Mouse (Mus musculus) heart, embryonic 11.5 days (tissue): Measurements from ENCODE around the gene Gpsm3. TPM values are rescaled to one million over a fixed set of nuclear protein-coding genes. Genes with fewer than 3 reads are reported as not detected.

Experiments
- ATAC-seq: fragments of 200-750 bp; cut with Nextera tagmentation; replicated peaks from 2 replicates; pipeline ENCODE4 v1.8.0; 2017; ENCODE audit warnings: moderate library complexity; ENCODE audit not compliant: insufficient number of reproducible peaks, low FRiP score, low TSS enrichment
- H3K27ac ChIP-seq: fragments of 300-500 bp; sonication (generic); 2 replicates; pipeline ENCODE4 v1.5.1; 2014; ENCODE audit warnings: mild to moderate bottlenecking, low read depth, low read length
- H3K27me3 ChIP-seq: fragments of 300-500 bp; sonication (generic); 2 replicates; pipeline ENCODE4 v1.6.1; 2014; ENCODE audit warnings: mild to moderate bottlenecking, low read length, mixed read lengths; ENCODE audit not compliant: control insufficient read depth, insufficient read depth
- H3K36me3 ChIP-seq: fragments of 300-500 bp; sonication (generic); 2 replicates; pipeline ENCODE4 v1.6.1; 2014; ENCODE audit warnings: mild to moderate bottlenecking, low read length, moderate library complexity, mixed read lengths; ENCODE audit not compliant: control insufficient read depth, insufficient read depth
- H3K4me1 ChIP-seq: fragments of 300-500 bp; sonication (generic); 2 replicates; pipeline ENCODE4 v1.6.1; 2014; ENCODE audit warnings: low read length; ENCODE audit not compliant: control insufficient read depth, insufficient read depth
- H3K4me2 ChIP-seq: fragments of 300-500 bp; sonication (generic); 2 replicates; pipeline ENCODE4 v1.6.1; 2014; ENCODE audit warnings: mild to moderate bottlenecking, moderate library complexity
- H3K4me3 ChIP-seq: fragments of 300-500 bp; sonication (generic); 2 replicates; pipeline ENCODE4 v1.5.1; 2014; ENCODE audit warnings: low read depth, low read length
- H3K9ac ChIP-seq: fragments of 300-500 bp; sonication (generic); 2 replicates; pipeline ENCODE4 v1.6.1; 2014; ENCODE audit warnings: mild to moderate bottlenecking, low read depth, low read length, moderate library complexity
- H3K9me3 ChIP-seq: fragments of 300-500 bp; sonication (generic); replicated peaks from 2 replicates; pipeline ENCODE4 v1.6.1; 2016; ENCODE audit warnings: low read length; ENCODE audit not compliant: control insufficient read depth
- WGBS: fragments of 180-500 bp; shearing (Covaris S2); extraction: QIAGEN DNeasy Blood & Tissue Kit; methylation state at CpG from one replicate; pipeline ENCODE4 v1.1.7; 2014; ENCODE audit not compliant: insufficient replicate concordance; 5-methylcytosine and 5-hydroxymethylcytosine counted together
- polyA plus RNA-seq: library from polyadenylated mRNA; unstranded; fragments of >200 nt; fragmentation: Nextera tagmentation; extraction: Ambion mirVana; gene quantifications from 2 replicates; pipeline ENCODE4 v1.2.1, GENCODE M21; 2014

Gpsm3 gene
- polyA plus RNA-seq, 1 experiment from 2014 or later, result 10.3 TPM

DNA sequence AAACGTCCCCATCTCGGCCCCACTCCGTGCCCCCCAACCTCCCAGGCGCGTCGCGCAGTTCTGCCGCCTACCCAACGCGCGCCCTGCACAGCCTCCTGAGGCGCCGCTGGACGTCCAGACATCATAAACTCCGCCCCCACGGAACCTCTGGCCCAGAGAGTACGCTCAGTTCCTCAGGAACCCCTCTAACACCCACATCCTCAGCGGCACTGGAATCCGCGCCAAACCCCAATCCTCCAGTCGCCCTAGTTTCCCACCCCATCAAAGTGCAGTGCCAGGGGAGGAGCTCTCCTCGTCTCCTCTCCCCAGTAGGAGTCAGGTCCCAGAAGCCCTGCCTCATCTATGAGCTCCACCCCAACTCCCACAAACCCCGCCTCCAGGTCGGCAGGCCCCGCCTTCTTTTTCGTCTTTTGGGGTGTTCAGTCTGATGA, 42.7 kb downstream of the Gpsm3 start:
- WGBS, result under 1% methylated on average over 26 of the region's 26 CpGs
- Histone ChIP-seq H3K9me3 (no peaks in the 10 kb centered on the region), H3K4me3 (peak overlapping the region; percentile 30), H3K27me3 (peaks cover 51% of the 10 kb centered on the region), H3K36me3 (no peaks in the 10 kb centered on the region), H3K9ac (no peak overlapping the region), H3K4me2 (peak overlapping the region; percentile 60), H3K4me1 (peaks cover 24% of the 10 kb centered on the region), H3K27ac (no peak overlapping the region)
- ATAC-seq, result no peak

DNA sequence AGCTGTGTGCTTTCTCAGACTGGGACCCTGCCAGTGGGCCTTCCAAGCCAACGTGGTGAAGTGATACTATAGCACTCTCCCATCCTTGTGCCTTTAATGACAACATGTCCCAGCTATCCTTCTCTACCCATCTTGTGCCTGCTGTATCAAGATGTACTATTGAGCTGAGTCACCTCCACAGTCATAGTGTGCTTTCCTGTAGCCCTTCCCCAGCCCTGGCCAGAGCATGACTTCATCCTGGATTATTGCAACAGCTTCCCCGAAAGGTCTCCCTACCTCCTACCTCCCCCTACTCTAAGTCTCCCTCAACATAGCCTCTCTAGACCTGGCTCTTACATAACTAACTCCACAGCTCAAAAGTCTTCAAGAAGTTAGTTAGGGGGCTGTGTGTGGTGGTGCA, 46.1 kb downstream of the Gpsm3 start:
- ATAC-seq, result no peak
- Histone ChIP-seq H3K4me2 (no peak overlapping the region), H3K4me3 (no peak overlapping the region), H3K9ac (no peak overlapping the region), H3K4me1 (peaks cover 8% of the 10 kb centered on the region), H3K27ac (no peak overlapping the region), H3K36me3 (no peaks in the 10 kb centered on the region), H3K9me3 (no peaks in the 10 kb centered on the region), H3K27me3 (peaks cover 33% of the 10 kb centered on the region)
- WGBS, result 64% methylated on average over 2 of the region's 2 CpGs

DNA sequence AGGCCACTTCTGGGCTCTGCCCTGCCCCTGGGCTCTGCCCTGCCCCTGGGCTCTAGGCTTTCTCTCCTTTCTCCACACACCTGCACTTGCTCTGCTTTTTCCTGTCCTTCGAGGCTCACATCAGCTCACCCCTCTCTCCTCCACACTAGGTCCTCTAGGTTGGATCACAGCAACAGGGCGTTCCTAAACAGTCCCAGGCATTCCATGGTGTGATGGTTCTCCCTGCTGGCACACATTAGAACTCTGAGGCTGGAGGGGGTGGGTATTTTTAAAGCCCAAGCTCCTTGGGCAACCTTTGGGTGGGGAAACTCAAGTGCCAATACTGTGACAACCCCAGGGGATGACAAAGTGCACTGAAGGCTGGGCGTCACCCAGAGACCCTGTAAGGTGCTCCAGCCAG, 47.9 kb downstream of the Gpsm3 start:
- H3K9me3 ChIP-seq, result no peaks in the 10 kb centered on the region
- H3K27ac ChIP-seq, result no peak overlapping the region
- peaks cover 15% of the 10 kb centered on the region for H3K27me3 ChIP-seq
- no peak for ATAC-seq
- no peaks in the 10 kb centered on the region for H3K36me3 ChIP-seq
- no peak overlapping the region for H3K4me3 ChIP-seq
- no peak overlapping the region for H3K4me2 ChIP-seq
- no peak overlapping the region for H3K9ac ChIP-seq
- WGBS, result 62% methylated on average over 3 of the region's 3 CpGs
- H3K4me1 ChIP-seq, result no peaks in the 10 kb centered on the region

DNA sequence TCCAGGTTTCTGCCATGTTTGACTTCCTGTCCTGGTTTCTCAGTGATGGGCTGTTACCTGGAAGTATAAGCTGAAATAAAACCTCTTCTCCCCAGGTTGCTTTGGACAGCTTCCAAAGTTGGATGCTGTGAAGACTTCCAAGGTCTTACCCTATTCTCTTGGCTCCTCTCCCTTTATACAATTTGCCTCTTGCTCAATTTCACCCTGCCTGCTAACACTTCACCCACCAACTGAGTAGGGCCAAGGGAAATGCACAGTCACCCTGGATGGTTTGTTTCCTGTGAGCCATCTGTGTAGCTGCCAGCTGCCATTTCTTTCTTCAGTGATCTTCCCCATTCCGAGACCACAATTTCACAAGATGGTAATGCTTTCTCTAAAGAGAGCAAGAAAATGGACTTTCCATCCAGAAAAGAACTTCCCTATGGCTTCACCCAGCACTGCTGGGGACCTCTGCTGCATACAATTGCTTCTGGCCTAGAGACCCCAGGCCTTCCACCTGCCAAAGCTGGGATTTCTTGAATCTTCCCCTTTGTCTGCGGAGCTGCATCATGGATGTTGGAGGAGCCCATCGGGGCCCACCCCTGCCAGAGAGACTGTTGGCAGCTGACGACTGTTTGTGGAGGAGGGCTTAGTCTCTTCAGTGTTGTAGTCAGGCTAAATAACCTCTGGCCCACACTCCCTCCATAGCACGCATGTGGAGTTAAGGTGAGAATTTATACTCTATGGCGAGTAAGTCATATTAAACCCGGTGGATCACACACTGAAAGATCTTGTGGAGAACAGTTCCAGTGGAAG, 50.1 kb downstream of the Gpsm3 start:
- peaks cover 2% of the 10 kb centered on the region; the same call in 1 of the 2 replicates for H3K27me3 ChIP-seq
- no peak overlapping the region for H3K4me2 ChIP-seq
- no peak overlapping the region for H3K9ac ChIP-seq
- no peaks in the 10 kb centered on the region for H3K36me3 ChIP-seq
- H3K4me3 ChIP-seq, result no peak overlapping the region
- no peaks in the 10 kb centered on the region for H3K4me1 ChIP-seq
- no peaks in the 10 kb centered on the region for H3K9me3 ChIP-seq
- 70% methylated on average over 7 of the region's 7 CpGs for WGBS
- ATAC-seq, result no peak
- no peak overlapping the region for H3K27ac ChIP-seq

DNA sequence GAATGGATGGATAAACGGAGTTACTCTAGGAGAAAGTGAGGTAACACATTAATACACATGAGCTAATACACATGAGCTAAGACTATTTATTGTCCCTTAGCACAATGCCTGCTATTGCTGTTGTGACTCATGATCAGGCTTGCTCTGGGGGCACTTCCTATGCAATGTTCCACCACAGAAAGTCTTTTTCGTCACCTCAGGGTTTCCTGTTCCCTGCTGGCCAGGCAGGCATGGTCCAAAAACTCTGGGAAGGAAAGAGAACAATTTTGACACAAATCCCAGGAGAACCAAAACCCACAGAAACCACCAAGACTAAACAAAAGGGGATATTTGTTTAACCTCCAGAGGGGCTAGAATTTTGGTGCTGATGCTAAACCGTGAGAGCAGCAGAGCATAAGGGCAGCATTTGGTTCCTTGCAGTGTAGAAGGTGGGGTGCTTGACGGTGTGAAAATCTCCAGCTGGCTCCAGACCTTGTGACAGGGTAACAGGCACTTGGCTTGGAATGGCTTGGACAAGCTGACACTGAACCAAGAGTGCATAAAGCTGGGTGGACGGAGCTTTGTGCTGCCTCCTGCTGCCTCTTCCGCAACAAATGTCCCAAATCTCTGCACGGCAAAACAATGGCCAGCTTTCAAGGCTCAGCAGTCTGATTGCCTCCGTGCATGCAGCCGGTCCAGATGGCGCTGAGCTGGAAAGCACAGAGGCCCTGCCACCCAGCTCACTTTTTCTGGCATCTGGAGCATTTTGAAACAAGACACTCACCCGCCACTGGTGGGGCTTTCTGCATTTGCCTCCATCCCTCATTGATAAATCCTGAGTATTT, 51.4 kb downstream of the Gpsm3 start:
- Histone ChIP-seq H3K27me3 (no peaks in the 10 kb centered on the region; the same call in 1 of the 2 replicates), H3K9me3 (no peaks in the 10 kb centered on the region), H3K4me2 (peak overlapping the region; percentile 8; the same call in 1 of the 2 replicates), H3K36me3 (no peaks in the 10 kb centered on the region), H3K9ac (peak overlapping the region; percentile 22; the same call in 1 of the 2 replicates), H3K4me3 (no peak overlapping the region), H3K4me1 (peaks cover 7% of the 10 kb centered on the region; the same call in 1 of the 2 replicates), H3K27ac (peak overlapping the region; percentile 37)
- no peak for ATAC-seq
- WGBS, result 15% methylated on average over 11 of the region's 11 CpGs

Other genes with a start within 250 kb of the Gpsm3 start
- gene Btnl2, start 235.0 kb upstream of the Gpsm3 start, polyA plus RNA-seq, result not detected in 2 replicates
- not detected in 2 replicates for gene Btnl1, start 212.7 kb upstream of the Gpsm3 start, polyA plus RNA-seq
- not detected in 2 replicates for gene BC051142, start 191.0 kb upstream of the Gpsm3 start, polyA plus RNA-seq
- gene Btnl4, start 112.5 kb upstream of the Gpsm3 start, polyA plus RNA-seq, result not detected in 2 replicates
- not detected in 2 replicates for gene Btnl6, start 72.5 kb upstream of the Gpsm3 start, polyA plus RNA-seq
- gene Notch4, start 25.5 kb upstream of the Gpsm3 start, polyA plus RNA-seq, result 6.5 and 8.1 TPM in 2 replicates
- 11.8 and 12.5 TPM in 2 replicates for gene Pbx2, start 1.5 kb downstream of the Gpsm3 start, polyA plus RNA-seq
- gene Ager, start 8.1 kb downstream of the Gpsm3 start, polyA plus RNA-seq, result 3.2 and 4.5 TPM in 2 replicates
- gene Rnf5, start 13.9 kb downstream of the Gpsm3 start, polyA plus RNA-seq, result 94.7 and 115 TPM in 2 replicates
- 51.6 and 63.1 TPM in 2 replicates for gene Agpat1, start 14.5 kb downstream of the Gpsm3 start, polyA plus RNA-seq
- gene Egfl8, start 26.2 kb downstream of the Gpsm3 start, polyA plus RNA-seq, result 0.82 and 0.90 TPM in 2 replicates
- 31.7 and 34.3 TPM in 2 replicates for gene Ppt2, start 38.7 kb downstream of the Gpsm3 start, polyA plus RNA-seq
- not detected in 2 replicates for gene Prrt1, start 39.7 kb downstream of the Gpsm3 start, polyA plus RNA-seq
- gene Fkbpl, start 55.0 kb downstream of the Gpsm3 start, polyA plus RNA-seq, result 10.9 and 11.4 TPM in 2 replicates
- 41.0 and 49.8 TPM in 2 replicates for gene Atf6b, start 57.3 kb downstream of the Gpsm3 start, polyA plus RNA-seq
- 0.24 and 0.27 TPM in 2 replicates for gene Tnxb, start 80.7 kb downstream of the Gpsm3 start, polyA plus RNA-seq
- gene C4b, start 154.1 kb downstream of the Gpsm3 start, polyA plus RNA-seq, result not detected in 2 replicates
- not detected in 2 replicates for gene Cyp21a1, start 214.8 kb downstream of the Gpsm3 start, polyA plus RNA-seq
- gene Stk19, start 247.1 kb downstream of the Gpsm3 start, polyA plus RNA-seq, result 15.7 and 17.8 TPM in 2 replicates
- 37.3 and 38.7 TPM in 2 replicates for gene Dxo, start 247.2 kb downstream of the Gpsm3 start, polyA plus RNA-seq